Mouse (Mus musculus) bone marrow macrophage, adult 2 months (primary cell): ENCODE results near the gene Tmsb10. TPM values are rescaled to one million over a fixed set of nuclear protein-coding genes. Genes with fewer than 3 reads are reported as not detected.

Experiments
- H3K27ac ChIP-seq: 2 replicates; pipeline ENCODE4 v1.5.1; 2012; ENCODE audit warnings: low read depth, low read length; ENCODE audit not compliant: insufficient read depth
- H3K4me1 ChIP-seq: 2 replicates; pipeline ENCODE4 v1.6.1; 2012; ENCODE audit warnings: low read length; ENCODE audit not compliant: control insufficient read depth, insufficient read depth
- H3K4me3 ChIP-seq: 2 replicates; pipeline ENCODE4 v1.5.1; 2012; ENCODE audit warnings: mild to moderate bottlenecking, low read length, moderate library complexity; ENCODE audit not compliant: insufficient read depth
- CTCF ChIP-seq: IDR thresholded peaks from 2 replicates; pipeline ENCODE4 v1.5.1; 2012; ENCODE audit warnings: low read depth, mild to moderate bottlenecking, low read length, moderate library complexity
- POLR2A ChIP-seq: IDR thresholded peaks from 2 replicates; pipeline ENCODE4 v1.6.1; 2012; ENCODE audit warnings: mild to moderate bottlenecking, low read depth, low read length, borderline replicate concordance
- polyA plus RNA-seq: library from polyadenylated mRNA; stranded (reverse); fragments of >200 nt; gene quantifications from 2 replicates; pipeline ENCODE4 v1.2.4, GENCODE M21; 2012; ENCODE audit not compliant: missing spikeins, insufficient read depth, insufficient read length

Gene Tmsb10
- polyA plus RNA-seq, 1 experiment = 410 TPM

- TF ChIP-seq CTCF (no peak), POLR2A (no peak)
- H3K27ac ChIP-seq = no peak overlapping the region
Observed at GRCm38 (mm10) chr6:72981124-72981651, 22.6 kb upstream of the Tmsb10 start.

DNA sequence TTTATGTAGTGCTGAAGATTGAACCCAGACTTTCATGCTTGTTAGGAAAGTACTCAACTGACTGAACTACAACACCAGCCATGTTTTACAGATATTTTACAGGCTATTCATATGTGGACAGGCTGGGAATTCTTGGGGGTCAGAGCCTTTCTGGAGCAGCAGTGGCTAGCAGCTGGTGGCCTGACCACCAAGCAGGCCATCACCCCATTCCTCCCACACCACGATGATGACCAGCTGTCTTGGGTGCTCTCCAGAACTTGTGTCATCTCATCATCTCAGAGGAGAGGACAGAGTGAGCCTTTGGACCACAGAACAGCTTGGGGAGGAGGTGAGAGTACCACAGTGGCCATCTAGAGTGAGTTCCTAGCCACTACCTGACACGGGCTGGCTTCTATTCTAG lies 18.3 kb upstream of the Tmsb10 start:
- H3K27ac ChIP-seq = no peak overlapping the region
- 0 out of 2 replicates have a peak, but pooled peaks cover 1% of the 10 kb centered on the region for H3K4me1 ChIP-seq
- no peak for TF ChIP-seq POLR2A
- TF ChIP-seq CTCF = no peak
- no peak overlapping the region for H3K4me3 ChIP-seq

More at GRCm38 (mm10) chr6:72981124-72981651, 22.6 kb upstream of the Tmsb10 start:
- 0 out of 2 replicates have a peak, but pooled peaks cover 2% of the 10 kb centered on the region for H3K4me1 ChIP-seq
- H3K4me3 ChIP-seq = no peak overlapping the region

GRCm38 (mm10) chr6:72971074-72971473 lies 12.5 kb upstream of the Tmsb10 start:
- no peak overlapping the region for H3K27ac ChIP-seq
- H3K4me1 ChIP-seq = no peaks in the 10 kb centered on the region
- no peak overlapping the region for H3K4me3 ChIP-seq
- TF ChIP-seq CTCF (no peak), POLR2A (no peak)

DNA sequence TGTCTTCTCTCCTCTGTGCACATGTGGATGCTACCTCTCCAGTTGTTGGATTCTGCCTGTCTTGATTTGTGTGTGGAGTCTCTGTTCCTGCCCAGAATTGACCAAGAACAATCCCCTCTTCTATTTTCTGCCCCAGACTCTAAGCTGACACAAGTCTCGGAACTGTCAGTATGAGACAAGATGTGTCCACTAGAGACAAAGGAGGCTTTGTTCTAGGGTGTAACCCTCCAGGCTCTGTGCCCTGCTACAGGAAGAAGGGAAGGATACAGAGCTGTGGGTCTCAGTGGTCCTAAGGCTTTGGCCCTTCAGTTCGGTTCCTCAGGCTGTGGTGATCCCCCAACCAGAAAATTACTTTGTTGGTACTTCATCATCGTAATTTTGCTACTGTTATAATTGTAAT lies 11.2 kb upstream of the Tmsb10 start:
- TF ChIP-seq POLR2A = no peak
- H3K4me1 ChIP-seq = no peaks in the 10 kb centered on the region
- H3K27ac ChIP-seq = no peak overlapping the region
- H3K4me3 ChIP-seq = no peak overlapping the region

GRCm38 (mm10) chr6:72965199-72965598 lies 6.7 kb upstream of the Tmsb10 start:
- TF ChIP-seq CTCF (no peak), POLR2A (no peak)
- Histone ChIP-seq H3K4me1 (no peaks in the 10 kb centered on the region), H3K4me3 (no peak overlapping the region), H3K27ac (no peak overlapping the region)

DNA sequence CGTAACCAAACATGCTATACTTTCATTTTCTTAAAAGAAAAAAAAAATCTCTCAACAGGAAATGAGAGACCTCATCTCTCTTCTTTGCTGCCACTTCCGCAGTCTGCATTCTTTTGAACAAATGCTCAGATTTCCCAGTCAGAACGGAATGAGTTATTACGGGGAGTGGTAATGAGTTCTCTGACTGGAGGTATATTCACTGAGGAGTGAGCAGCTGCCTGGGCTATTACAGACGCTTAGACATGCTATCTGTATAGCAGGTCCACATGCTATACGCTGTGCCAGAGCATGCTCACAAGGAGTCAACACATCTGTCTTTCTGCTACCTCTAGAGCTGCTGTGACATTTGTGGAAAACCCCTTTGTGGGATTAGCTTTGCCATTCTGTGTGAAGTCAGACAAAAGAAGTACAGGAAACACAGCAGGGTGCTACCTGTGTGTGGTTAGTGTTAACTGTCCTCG lies 3.8 kb upstream of the Tmsb10 start:
- H3K4me1 ChIP-seq = no peaks in the 10 kb centered on the region
- no peak for TF ChIP-seq CTCF
- H3K4me3 ChIP-seq = no peak overlapping the region
- no peak overlapping the region for H3K27ac ChIP-seq

- H3K27ac ChIP-seq = no peak overlapping the region
- no peaks in the 10 kb centered on the region for H3K4me1 ChIP-seq
- TF ChIP-seq CTCF = no peak
- no peak for TF ChIP-seq POLR2A
- H3K4me3 ChIP-seq = no peak overlapping the region
Observed at GRCm38 (mm10) chr6:72961603-72962002, 3.1 kb upstream of the Tmsb10 start.

DNA sequence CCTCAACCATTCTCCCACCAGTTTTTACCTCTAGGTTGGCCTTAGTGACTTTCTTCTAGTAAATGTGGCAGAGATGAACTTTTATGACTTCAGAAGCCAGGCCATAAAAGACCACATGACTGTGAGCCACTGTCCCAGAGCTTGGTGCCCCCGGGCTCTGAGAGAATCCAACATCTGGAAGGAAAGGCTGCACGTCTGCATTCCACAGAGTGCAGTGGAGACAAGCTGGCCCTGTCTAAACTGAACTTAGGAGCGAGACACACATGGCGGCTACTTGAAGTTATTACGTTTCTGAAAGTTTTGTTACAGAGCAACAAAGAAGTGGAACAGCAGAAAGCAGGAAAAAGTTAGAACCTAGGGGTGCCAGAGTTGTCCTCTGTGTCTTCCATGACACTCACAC lies 2.1 kb upstream of the Tmsb10 start:
- TF ChIP-seq POLR2A (no peak), CTCF (no peak)
- Histone ChIP-seq H3K4me1 (peaks cover 8% of the 10 kb centered on the region), H3K4me3 (no peak overlapping the region), H3K27ac (no peak overlapping the region)

DNA sequence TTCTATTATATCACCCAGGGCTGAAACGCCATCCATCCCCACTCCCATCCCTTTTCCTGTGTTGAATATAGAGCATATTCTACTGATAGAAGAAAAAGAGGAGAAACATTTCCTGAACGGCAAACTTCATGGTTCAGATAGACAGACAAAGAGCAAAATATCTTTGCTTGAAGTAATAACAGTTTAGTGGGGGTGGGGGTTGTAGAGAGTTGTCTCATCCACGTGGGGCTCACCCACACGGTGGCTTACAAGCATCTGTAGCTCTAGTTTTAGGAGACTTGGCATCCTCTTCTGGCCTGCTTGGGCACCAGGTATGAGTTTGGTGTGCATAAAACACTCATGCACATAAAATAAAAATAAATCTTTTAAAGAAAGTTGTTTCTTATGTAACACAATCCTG lies 627 bp upstream of the Tmsb10 start:
- Histone ChIP-seq H3K27ac (no peak overlapping the region), H3K4me1 (peaks cover 19% of the 10 kb centered on the region), H3K4me3 (0 out of 2 replicates have a peak overlapping the region, but pooled peaks have one; percentile 81)
- no peak for TF ChIP-seq POLR2A
- no peak for TF ChIP-seq CTCF

GRCm38 (mm10) chr6:72957676-72958641 lies 589 bp downstream of the Tmsb10 start:
- H3K27ac ChIP-seq = peak overlapping the region; percentile 55
- H3K4me1 ChIP-seq = peaks cover 22% of the 10 kb centered on the region
- peak overlapping the region; percentile 81 for H3K4me3 ChIP-seq
- TF ChIP-seq CTCF = no peak
- no peak for TF ChIP-seq POLR2A
